Mouse (Mus musculus): ENCODE data around the gene Pias4. TPM values are rescaled to one million over a fixed set of nuclear protein-coding genes. Genes with fewer than 3 reads are reported as not detected.
"Not testable (repeated sequence)": the region's sequence is repeated elsewhere in the genome, so short reads cannot be mapped to it uniquely, and the experiment has no call there.

Gene Pias4
- polyA plus RNA-seq, 1 experiment from 2014 or later: 60.9 TPM

DNA sequence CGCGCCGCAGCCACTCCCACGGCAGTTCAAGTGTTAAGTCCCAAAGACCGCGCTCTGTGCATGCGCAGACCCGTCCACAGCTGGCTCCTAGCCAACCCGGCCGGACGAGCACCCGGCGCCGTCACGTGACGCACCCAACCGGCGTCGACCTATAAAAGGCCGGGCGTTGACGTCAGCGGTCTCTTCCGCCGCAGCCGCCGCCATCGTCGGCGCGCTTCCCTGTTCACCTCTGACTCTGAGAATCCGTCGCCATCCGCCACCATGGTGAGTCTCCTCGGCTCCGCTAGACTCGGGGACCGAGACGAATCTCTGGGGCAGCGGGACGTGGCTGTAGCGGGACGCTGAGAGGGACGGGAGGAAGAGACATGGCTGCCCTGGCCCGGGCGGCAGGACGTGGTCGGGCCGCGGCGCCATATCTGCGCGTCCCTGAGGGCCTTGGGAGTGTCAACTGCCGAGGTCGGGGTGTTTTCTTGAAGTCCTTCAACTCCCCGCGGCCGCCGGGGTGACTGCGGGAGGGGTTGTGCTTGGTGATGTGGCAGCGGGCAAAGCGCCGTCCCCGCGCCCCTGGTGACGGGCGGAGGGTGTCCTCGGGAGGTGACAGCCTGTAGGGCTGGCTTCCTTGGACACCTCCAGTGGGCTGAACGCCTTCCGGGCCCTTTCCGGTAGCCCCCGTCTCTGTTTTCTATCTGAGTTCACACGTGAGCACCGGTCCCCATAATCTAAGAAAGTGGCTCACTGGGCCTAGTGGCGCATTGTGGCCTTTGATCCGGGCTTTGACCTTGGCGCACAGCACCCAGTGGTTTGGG, 8.9 kb upstream of the Pias4 start, which contains the start of gene Eef2:
TSS of gene Eef2 (plus strand) at position 166 of the 806 bp plus-strand sequence.
- ATAC-seq: peak; percentile 74
- Histone ChIP-seq H3K4me3 (replicated peaks) (peak within 1 kb of the TSS; percentile 100), H3K4me2 (replicated peaks) (peak within 1 kb of the TSS; percentile 95), H3K9ac (replicated peaks) (peak within 1 kb of the TSS; percentile 99), H3K9me3 (no peaks in the 10 kb centered on the region), H3K27me3 (no peaks in the 10 kb centered on the region), H3K27ac (peak within 1 kb of the TSS; percentile 96), H3K36me3 (peaks cover 44% of the 10 kb centered on the region), H3K4me1 (replicated peaks) (peaks cover 61% of the 10 kb centered on the region)
- under 1% methylated on average over 77 of the region's 77 CpGs for WGBS

DNA sequence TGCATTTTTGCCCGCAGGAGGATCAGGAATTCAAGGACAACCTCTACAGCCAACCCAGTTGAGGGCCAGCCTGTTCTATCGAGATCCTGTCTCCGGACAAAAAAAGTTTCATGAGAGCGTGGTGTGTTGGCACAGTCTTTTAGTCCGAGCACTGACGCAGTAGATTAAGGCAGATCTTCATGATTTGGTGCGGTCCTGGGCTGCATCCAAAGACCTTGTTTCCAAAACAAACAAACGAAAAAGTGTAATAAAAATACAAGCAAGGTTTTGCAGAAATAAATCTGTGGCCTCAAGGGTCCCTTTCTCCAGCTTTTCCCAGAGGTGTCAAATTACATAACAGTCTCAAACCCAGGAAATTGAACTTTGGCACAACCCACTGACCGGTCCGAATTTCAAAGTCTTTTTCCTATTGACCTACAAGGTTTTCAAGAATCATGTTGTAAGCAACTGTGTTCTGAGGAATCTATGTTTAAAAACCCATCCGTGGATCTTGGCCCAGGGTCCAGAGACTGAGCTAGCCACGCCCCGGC, 8.3 kb upstream of the Pias4 start:
- H3K27ac ChIP-seq: peak overlapping the region; percentile 96
- 7% methylated on average over 13 of the region's 13 CpGs for WGBS
- H3K4me3 ChIP-seq (replicated peaks): peak overlapping the region; percentile 100
- H3K4me1 ChIP-seq (replicated peaks): peaks cover 61% of the 10 kb centered on the region
- H3K9me3 ChIP-seq: no peaks in the 10 kb centered on the region
- peaks cover 37% of the 10 kb centered on the region for H3K36me3 ChIP-seq
- H3K27me3 ChIP-seq: no peaks in the 10 kb centered on the region
- peak overlapping the region; percentile 95 for H3K4me2 ChIP-seq (replicated peaks)
- H3K9ac ChIP-seq (replicated peaks): peak overlapping the region; percentile 55; the same call in 1 of the 2 replicates
- ATAC-seq: no peak

GRCm38 (mm10) chr10:81175345-81175701, 7.6 kb upstream of the Pias4 start:
- H3K27me3 ChIP-seq, ATAC-seq, H3K9me3 ChIP-seq: not testable (repeated sequence)
- Histone ChIP-seq H3K9ac (replicated peaks) (peak overlapping the region; percentile 69), H3K27ac (peak overlapping the region; percentile 96), H3K4me3 (replicated peaks) (peak overlapping the region; percentile 41), H3K4me2 (replicated peaks) (peak overlapping the region; percentile 95), H3K36me3 (peaks cover 30% of the 10 kb centered on the region), H3K4me1 (replicated peaks) (peaks cover 61% of the 10 kb centered on the region)
- WGBS: 6% methylated on average over 4 of the region's 4 CpGs

DNA sequence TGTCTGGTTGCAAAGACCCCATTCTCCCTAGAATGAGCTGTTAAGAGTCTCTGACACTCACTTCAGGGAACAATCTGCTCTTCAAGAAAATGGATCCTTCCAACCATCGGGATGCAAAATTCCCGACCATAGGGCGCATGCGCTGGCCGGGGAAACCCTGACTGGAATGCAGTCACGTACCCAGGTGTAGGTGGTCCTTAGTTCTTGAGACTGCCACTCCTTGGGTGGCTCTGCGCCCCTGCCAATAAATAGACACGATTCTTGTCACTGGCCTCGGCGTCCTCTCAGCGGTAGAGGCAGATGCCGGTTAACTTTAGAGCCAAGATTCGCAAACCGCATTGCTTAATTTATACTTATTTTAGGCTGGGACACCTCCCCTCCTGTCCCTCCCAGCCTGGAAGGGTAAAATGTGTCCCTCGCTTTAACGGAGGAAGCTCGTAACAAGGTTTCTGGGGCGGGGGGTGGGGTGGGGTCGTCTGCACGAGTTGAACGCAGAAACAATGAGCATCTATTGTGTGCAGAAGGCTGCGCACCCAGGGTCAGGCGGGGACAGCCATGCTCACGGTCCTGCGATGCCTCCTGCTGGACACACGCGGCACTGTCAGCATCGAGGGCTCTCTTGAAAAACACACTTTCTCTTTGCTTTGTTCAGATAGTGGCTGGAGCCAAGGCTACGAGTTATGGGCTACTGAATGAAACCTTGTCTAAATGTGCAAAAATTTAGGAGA, 7.1 kb upstream of the Pias4 start:
- no peaks in the 10 kb centered on the region for H3K27me3 ChIP-seq
- H3K4me3 ChIP-seq (replicated peaks): peak overlapping the region; percentile 41
- peak; percentile 79 for ATAC-seq
- 2% methylated on average over 29 of the region's 29 CpGs for WGBS
- peak overlapping the region; percentile 67 for H3K4me2 ChIP-seq (replicated peaks)
- H3K36me3 ChIP-seq: peaks cover 25% of the 10 kb centered on the region
- peak overlapping the region; percentile 69 for H3K9ac ChIP-seq (replicated peaks)
- peak overlapping the region; percentile 96 for H3K27ac ChIP-seq
- no peaks in the 10 kb centered on the region for H3K9me3 ChIP-seq
- H3K4me1 ChIP-seq (replicated peaks): peaks cover 59% of the 10 kb centered on the region

- H3K27ac ChIP-seq: peak overlapping the region; percentile 96
- H3K9me3 ChIP-seq: no peaks in the 10 kb centered on the region
- peak overlapping the region; percentile 51; the same call in 1 of the 2 replicates for H3K9ac ChIP-seq (replicated peaks)
- no peaks in the 10 kb centered on the region for H3K27me3 ChIP-seq
- H3K4me3 ChIP-seq (replicated peaks): peak overlapping the region; percentile 14; the same call in 1 of the 2 replicates
- WGBS: 3% methylated on average over 21 of the region's 21 CpGs
- H3K4me2 ChIP-seq (replicated peaks): peak overlapping the region; percentile 67
- H3K4me1 ChIP-seq (replicated peaks): peaks cover 55% of the 10 kb centered on the region
- H3K36me3 ChIP-seq: peaks cover 8% of the 10 kb centered on the region
- ATAC-seq: peak; percentile 19
These were observed 5.4 kb upstream of the Pias4 start for GRCm38 (mm10) chr10:81173132-81173531.

DNA sequence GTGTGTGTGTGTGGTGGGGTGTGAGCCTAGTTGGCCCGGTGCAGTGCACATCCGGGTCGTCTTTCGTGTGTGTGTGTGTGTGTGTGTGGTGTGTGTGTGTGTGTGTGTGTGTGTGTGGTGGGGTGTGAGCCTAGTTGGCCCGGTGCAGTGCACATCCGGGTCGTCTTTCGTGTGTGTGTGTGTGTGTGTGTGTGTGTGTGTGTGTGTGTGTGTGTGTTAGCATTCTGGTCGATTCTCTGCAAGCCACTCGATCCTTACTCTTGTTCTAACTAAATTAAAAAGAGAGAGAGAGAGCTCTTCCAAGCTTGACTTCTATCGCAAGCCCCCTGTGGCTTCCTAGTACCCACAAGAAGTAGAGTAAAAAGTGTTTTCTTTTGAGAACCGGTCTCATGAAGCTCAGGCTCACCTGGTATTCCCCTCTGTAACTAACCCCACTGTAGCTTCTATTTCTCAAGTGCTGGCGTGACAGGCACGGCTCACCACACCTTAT, 1.7 kb upstream of the Pias4 start:
- WGBS: 47% methylated on average over 7 of the region's 14 CpGs
- Histone ChIP-seq H3K9ac (replicated peaks) (0 out of 2 replicates have a peak overlapping the region, but pooled peaks have one; percentile 5), H3K4me2 (replicated peaks) (peak overlapping the region; percentile 7; the same call in 1 of the 2 replicates), H3K4me1 (replicated peaks) (peaks cover 49% of the 10 kb centered on the region)
- not testable (repeated sequence) for H3K9me3 ChIP-seq; H3K27ac ChIP-seq; H3K27me3 ChIP-seq; H3K4me3 ChIP-seq (replicated peaks); ATAC-seq; H3K36me3 ChIP-seq

DNA sequence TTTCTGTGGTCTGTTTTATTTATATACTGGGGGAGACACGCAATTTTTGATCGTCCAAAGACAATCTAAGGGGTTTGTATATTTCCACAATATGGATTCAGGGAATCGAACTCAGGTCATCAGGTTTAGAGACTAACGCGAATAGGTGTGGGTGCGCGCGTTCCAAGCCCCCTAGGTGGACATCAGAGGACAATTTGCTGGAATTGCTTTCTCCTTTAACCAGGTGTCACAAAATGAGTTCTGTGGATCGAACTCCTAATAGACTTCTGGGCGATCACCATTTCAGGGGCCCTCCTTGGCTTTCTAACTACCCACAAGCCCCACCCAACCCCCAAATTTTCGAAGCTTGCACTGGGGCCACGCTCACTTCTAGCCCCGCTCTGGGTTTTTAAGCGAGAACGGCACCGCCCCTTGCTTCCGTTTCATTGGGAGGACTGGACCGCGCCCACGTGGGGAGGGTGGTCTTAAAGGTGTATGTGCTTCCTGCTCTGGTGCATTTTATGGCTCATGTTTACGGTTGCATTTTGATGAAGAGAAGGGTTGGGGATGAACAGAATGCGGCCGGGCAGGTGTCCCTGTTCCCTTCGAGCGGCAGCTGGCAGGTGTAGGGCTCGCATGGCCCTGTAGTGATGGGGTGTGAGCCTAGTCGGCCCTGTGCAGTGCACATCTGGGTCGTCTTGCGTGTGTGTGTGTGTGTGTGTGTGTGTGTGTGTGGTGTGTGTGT, 960 bp upstream of the Pias4 start:
- Histone ChIP-seq H3K27me3 (no peaks in the 10 kb centered on the region), H3K27ac (peak overlapping the region; percentile 68), H3K9ac (replicated peaks) (peak overlapping the region; percentile 63), H3K4me2 (replicated peaks) (peak overlapping the region; percentile 67), H3K4me3 (replicated peaks) (peak overlapping the region; percentile 95), H3K36me3 (peaks cover 15% of the 10 kb centered on the region), H3K9me3 (no peaks in the 10 kb centered on the region), H3K4me1 (replicated peaks) (peaks cover 41% of the 10 kb centered on the region)
- ATAC-seq: peak; percentile 43; the same call in 1 of the 2 replicates
- WGBS: 7% methylated on average over 29 of the region's 29 CpGs

GRCm38 (mm10) chr10:81168087-81168431, 336 bp upstream of the Pias4 start:
- ATAC-seq: peak; percentile 65

DNA sequence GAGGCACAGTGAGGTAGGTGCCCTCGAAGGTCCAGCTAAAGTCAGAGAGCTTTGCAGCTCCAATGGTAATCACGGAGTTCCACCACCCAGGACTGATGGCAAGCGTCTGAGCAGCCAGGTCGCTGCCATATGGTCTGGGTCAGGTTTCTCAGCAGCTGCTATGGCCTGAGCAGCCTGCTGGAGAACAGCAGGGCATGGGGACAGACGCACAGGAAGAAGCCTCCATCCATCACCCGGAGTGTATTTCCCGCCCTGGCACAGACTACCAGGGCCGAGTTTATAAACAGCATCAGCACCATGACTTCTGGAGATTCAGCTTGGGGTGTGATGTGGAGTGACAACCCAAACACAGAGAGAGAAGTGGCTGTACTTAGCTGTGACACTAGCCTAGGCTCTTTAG, 2.6 kb downstream of the Pias4 start:
- Histone ChIP-seq H3K4me3 (replicated peaks) (no peak overlapping the region), H3K9me3 (no peaks in the 10 kb centered on the region), H3K27me3 (no peaks in the 10 kb centered on the region), H3K9ac (replicated peaks) (0 out of 2 replicates have a peak overlapping the region, but pooled peaks have one; percentile 21), H3K4me1 (replicated peaks) (peaks cover 45% of the 10 kb centered on the region), H3K36me3 (peaks cover 47% of the 10 kb centered on the region), H3K27ac (no peak overlapping the region), H3K4me2 (replicated peaks) (no peak overlapping the region)
- no peak for ATAC-seq
- 91% methylated on average over 8 of the region's 8 CpGs for WGBS

More at GRCm38 (mm10) chr10:81168087-81168431, 336 bp upstream of the Pias4 start:
- peak overlapping the region; percentile 95 for H3K4me3 ChIP-seq (replicated peaks)
- 7% methylated on average over 5 of the region's 5 CpGs for WGBS
- H3K4me2 ChIP-seq (replicated peaks): peak overlapping the region; percentile 67
- peak overlapping the region; percentile 68 for H3K27ac ChIP-seq
- no peaks in the 10 kb centered on the region for H3K27me3 ChIP-seq
- peaks cover 20% of the 10 kb centered on the region for H3K36me3 ChIP-seq
- peak overlapping the region; percentile 63 for H3K9ac ChIP-seq (replicated peaks)
- H3K9me3 ChIP-seq: no peaks in the 10 kb centered on the region
- peaks cover 35% of the 10 kb centered on the region for H3K4me1 ChIP-seq (replicated peaks)

DNA sequence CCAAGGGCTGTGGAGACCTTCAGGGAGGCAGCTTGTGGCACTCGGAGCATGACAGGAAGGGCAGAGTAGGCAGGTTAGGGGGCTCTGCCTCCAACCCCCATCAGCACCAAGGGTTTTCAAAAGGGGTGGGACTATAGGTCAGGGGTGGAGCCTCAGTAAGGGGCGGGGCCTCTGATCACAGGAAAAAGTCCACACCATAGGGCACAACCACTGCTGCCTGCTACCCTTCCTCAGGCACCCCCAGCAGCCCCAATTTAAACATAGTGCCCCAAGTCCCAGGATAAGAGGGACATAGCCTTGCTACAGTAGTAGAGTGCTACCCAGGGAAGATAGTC, 5.4 kb downstream of the Pias4 start:
- Histone ChIP-seq H3K9me3 (no peaks in the 10 kb centered on the region), H3K4me2 (replicated peaks) (no peak overlapping the region), H3K9ac (replicated peaks) (no peak overlapping the region), H3K4me1 (replicated peaks) (peaks cover 34% of the 10 kb centered on the region), H3K36me3 (peaks cover 70% of the 10 kb centered on the region), H3K27ac (no peak overlapping the region), H3K4me3 (replicated peaks) (no peak overlapping the region), H3K27me3 (no peaks in the 10 kb centered on the region)
- 85% methylated on average over 2 of the region's 2 CpGs for WGBS
- ATAC-seq: no peak

DNA sequence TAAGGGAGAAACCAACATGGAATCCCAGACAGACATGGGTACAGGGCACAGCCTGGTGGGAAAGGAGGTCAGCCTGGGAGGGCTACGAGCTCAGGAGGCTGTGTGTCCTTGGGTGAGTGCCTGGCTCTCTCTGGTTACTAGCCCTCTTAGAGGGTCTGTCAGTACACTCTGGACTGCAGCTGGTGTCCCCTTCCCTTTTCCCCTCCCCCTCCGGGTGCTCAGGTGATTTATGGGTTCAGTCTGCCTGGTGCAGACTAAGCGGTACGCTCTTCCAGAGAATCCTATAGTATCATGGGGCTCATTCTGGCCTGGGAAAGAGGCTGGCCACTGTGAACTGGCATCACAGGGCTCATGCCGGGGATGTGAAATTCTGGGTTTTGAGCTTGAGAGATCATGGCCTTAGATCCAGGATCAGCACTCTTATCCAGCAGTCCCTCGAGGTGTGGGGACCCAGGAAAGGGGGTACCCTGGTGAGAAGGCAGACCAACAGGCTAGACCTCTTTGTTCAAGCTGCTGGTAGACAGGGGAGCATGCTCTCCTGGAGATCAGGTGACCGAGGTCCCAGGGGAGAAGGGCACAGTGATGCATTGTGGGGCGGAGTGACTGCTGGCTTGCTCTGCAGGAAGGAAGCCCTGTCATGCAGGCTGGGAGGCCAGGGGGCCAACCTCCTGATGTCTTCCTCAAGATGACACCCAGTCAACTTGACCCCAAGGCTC, 6.0 kb downstream of the Pias4 start:
- H3K4me2 ChIP-seq (replicated peaks): no peak overlapping the region
- H3K9ac ChIP-seq (replicated peaks): no peak overlapping the region
- WGBS: 94% methylated on average over 8 of the region's 8 CpGs
- H3K27me3 ChIP-seq: no peaks in the 10 kb centered on the region
- no peaks in the 10 kb centered on the region for H3K9me3 ChIP-seq
- H3K4me3 ChIP-seq (replicated peaks): no peak overlapping the region
- no peak overlapping the region for H3K27ac ChIP-seq
- peaks cover 29% of the 10 kb centered on the region for H3K4me1 ChIP-seq (replicated peaks)
- ATAC-seq: no peak
- H3K36me3 ChIP-seq: peaks cover 75% of the 10 kb centered on the region

Data from midbrain, embryonic 13.5 days (tissue).